Mouse (Mus musculus) sigmoid colon, adult 10 weeks (tissue): Measurements from ENCODE around the gene Krt78. TPM values are rescaled to one million over a fixed set of nuclear protein-coding genes. Genes with fewer than 3 reads are reported as not detected.

Experiments
- polyA plus RNA-seq: library from polyadenylated mRNA; stranded (reverse); fragments of 350-450 nt; fragmentation: Illumina TruSeq; extraction: RNeasy Lipid Tissue Mini Kit (QIAGEN cat#74804); gene quantifications from one replicate; pipeline ENCODE4 v1.2.3, GENCODE M21; 2014; ENCODE audit warnings: low read depth, low replicate concordance

The Krt78 gene
- polyA plus RNA-seq = not detected

DNA sequence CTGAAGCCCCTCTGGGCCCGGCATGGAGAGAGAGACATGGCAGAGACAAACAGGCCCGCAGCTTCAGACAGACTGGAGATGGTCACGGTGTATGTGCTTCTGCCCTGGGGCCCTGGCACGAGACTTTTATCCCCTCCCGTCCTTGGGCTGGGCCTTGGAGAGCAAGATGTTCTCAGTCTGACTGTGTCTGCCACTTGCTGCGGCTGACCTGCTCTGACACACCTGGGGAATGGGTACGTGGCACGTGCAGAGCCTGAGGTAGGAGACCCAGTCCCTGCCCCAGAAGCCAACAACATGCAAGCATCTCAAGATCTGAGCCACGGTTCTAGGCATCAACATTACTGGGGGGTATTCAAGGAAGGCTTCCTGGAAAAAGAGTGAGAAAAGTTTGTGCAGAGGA is at the start of gene Krt78:
Krt78 (minus strand) TSS at position 101 of the 400 bp plus-strand sequence.

DNA sequence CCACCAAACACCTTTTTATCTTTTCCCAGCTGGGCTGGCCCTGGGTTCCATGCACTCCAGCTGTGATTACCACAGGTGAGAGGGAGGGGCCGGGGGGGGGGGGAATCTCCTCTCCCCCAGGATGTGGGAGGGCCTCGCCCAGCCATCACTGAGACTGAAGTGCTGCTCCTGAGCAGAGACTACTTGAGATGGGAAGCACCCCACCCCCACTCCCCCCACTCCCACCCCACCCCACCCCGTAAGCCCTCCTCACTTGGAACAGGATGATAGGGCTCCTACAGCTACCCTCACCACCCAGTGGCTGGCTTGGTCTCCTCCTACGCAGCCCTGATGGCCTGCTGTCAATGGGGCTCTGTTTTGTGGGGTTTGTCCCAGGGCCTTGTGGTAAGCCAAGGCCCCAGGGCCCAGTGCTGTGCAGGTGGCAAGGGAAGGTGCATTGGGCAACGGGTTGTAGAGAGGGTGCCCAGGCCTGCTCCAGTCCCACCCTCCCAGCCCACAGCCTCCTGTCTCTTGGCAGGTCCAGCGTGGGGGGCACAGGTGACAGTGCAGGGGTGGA is 13.7 kb downstream of the Krt78 start, which contains the start of gene Krt79:
Krt79 (minus strand) TSS at position 51 of the 556 bp plus-strand sequence.

DNA sequence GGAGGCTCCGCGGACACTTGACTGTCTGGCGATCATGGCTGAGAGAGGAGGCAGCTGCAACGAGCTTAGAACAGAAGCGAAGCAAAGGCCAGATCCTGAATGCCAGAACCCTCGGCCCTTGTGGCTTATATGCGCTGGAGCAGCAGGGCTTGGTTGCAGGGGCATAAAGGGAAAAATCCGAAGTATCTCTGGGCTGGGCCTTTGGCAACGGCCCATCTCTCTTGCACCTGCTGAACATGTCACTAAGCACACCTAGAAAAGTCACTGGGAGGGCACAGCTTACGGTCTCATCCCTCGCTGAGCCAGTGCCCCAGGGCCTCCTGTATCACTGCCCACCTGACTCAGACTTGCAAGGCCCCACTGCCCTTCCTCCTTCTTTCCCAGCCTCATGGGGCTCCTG is 29.5 kb downstream of the Krt78 start, which contains the start of gene Krt4:
Krt4 (minus strand) TSS at position 101 of the 400 bp plus-strand sequence.

Other genes starting within 250 kb of the Krt78 start
- gene Krt5, start 241.4 kb downstream of the Krt78 start, polyA plus RNA-seq = not detected
- gene Krt71, start 211.2 kb downstream of the Krt78 start, polyA plus RNA-seq = not detected
- not detected for gene Krt72, start 167.8 kb downstream of the Krt78 start, polyA plus RNA-seq
- gene Krt73, start 151.9 kb downstream of the Krt78 start, polyA plus RNA-seq = not detected
- not detected for gene Krt2, start 136.1 kb downstream of the Krt78 start, polyA plus RNA-seq
- gene Krt1, start 103.5 kb downstream of the Krt78 start, polyA plus RNA-seq = 0.16 TPM
- gene Krt77, start 84.6 kb downstream of the Krt78 start, polyA plus RNA-seq = not detected
- gene Krt76, start 61.4 kb downstream of the Krt78 start, polyA plus RNA-seq = not detected
- gene Krt4, start 29.6 kb downstream of the Krt78 start, polyA plus RNA-seq = not detected
- gene Krt79, start 14.0 kb downstream of the Krt78 start, polyA plus RNA-seq = not detected
- 179 TPM for gene Krt8, start 50.2 kb upstream of the Krt78 start, polyA plus RNA-seq
- 14.7 TPM for gene Krt18, start 73.9 kb upstream of the Krt78 start, polyA plus RNA-seq
- 230 TPM for gene Eif4b, start 119.5 kb upstream of the Krt78 start, polyA plus RNA-seq
- 17.3 TPM for gene Tns2, start 146.1 kb upstream of the Krt78 start, polyA plus RNA-seq
- gene Spryd3, start 181.9 kb upstream of the Krt78 start, polyA plus RNA-seq = 1.5 TPM
- 0.41 TPM for gene Igfbp6, start 190.1 kb upstream of the Krt78 start, polyA plus RNA-seq
- 0.32 TPM for gene Soat2, start 196.2 kb upstream of the Krt78 start, polyA plus RNA-seq
- 47.3 TPM for gene Zfp740, start 249.0 kb upstream of the Krt78 start, polyA plus RNA-seq